Mouse (Mus musculus) liver, embryonic 14.5 days (tissue): ENCODE measurements at regions not wholly inside any gene's neighbourhood (a gene's known extent, or its start where the extent isn't known, plus 50 kb on each side); places are given as distances from the start of the nearest gene placed in this dataset.

Source experiments
- CTCF ChIP-seq: IDR thresholded peaks from 2 replicates; pipeline ENCODE4 v1.5.1; 2016; ENCODE audit warnings: antibody characterized with exemption, low read depth, control low read depth
- EP300 ChIP-seq: IDR thresholded peaks from 2 replicates; pipeline ENCODE4 v1.6.1; 2016; ENCODE audit warnings: antibody characterized with exemption, low read depth

DNA sequence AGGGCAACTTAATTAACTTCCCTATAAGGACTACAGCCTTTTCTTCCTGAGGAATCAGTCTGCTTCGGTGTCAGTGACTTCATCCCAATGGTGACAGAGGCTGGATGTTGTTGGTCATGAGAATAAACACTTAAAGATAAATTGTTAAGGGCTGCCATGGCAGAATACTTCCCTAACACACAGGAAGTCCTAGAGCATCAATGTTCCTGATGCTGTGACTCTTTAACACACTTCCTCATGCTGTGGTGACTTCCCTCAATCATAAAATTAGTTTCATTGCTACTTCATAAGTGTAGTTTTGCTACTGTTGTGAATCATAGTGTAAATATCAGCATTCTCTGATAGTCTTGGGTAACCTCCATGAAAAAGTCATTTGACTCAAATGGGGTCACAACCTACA lies 184.5 kb upstream of the Id2 start:
- TF ChIP-seq CTCF (no peak), EP300 (no peak)
